Mouse (Mus musculus): ENCODE data around the gene Tmco4. TPM values are rescaled to one million over a fixed set of nuclear protein-coding genes. Genes with fewer than 3 reads are reported as not detected.

Tmco4 gene
- polyA plus RNA-seq (2012; rRNA removed), result 3.3 and 3.4 TPM in 2 replicates

- no peaks in the 10 kb centered on the region for H3K27me3 ChIP-seq (ENCODE audit: control insufficient read depth, insufficient read depth, low read length)
- no peaks in the 10 kb centered on the region for H3K36me3 ChIP-seq (ENCODE audit: control insufficient read depth, insufficient read depth, low read length)
- peak; percentile 25; the same call in 1 of the 2 replicates for TF ChIP-seq POLR2A (IDR thresholded peaks at IDR 0.05; ENCODE audit: control insufficient read depth, low read depth, low read length)
- TF ChIP-seq CTCF (IDR thresholded peaks at IDR 0.05; ENCODE audit: control insufficient read depth, insufficient read depth, insufficient replicate concordance, low read depth, low read length), result no peak
- H3K4me3 ChIP-seq (ENCODE audit: control insufficient read depth, low read depth, low read length), result peak within 1 kb of the TSS; percentile 88
- H3K4me1 ChIP-seq (ENCODE audit: control insufficient read depth, insufficient read depth, low read length), result peaks cover 17% of the 10 kb centered on the region
- peak within 1 kb of the TSS; percentile 86 for H3K27ac ChIP-seq (ENCODE audit: control insufficient read depth, insufficient read depth, low read depth, low read length)
Observed at GRCm38 (mm10) chr4:138972827-138973718, at the start of gene Tmco4. Tmco4 (plus strand) TSS chr4:138972888.

- Histone ChIP-seq H3K4me3 (ENCODE audit: control insufficient read depth, low read depth, low read length) (no peak overlapping the region), H3K27ac (ENCODE audit: control insufficient read depth, insufficient read depth, low read depth, low read length) (no peak overlapping the region), H3K27me3 (ENCODE audit: control insufficient read depth, insufficient read depth, low read length) (no peaks in the 10 kb centered on the region), H3K36me3 (ENCODE audit: control insufficient read depth, insufficient read depth, low read length) (no peaks in the 10 kb centered on the region), H3K4me1 (ENCODE audit: control insufficient read depth, insufficient read depth, low read length) (no peaks in the 10 kb centered on the region; the same call in 1 of the 2 replicates)
- TF ChIP-seq POLR2A (IDR thresholded peaks at IDR 0.05; ENCODE audit: control insufficient read depth, low read depth, low read length), result no peak
- no peak for TF ChIP-seq CTCF (IDR thresholded peaks at IDR 0.05; ENCODE audit: control insufficient read depth, insufficient read depth, insufficient replicate concordance, low read depth, low read length)
Observed at GRCm38 (mm10) chr4:138925561-138925960, 47.1 kb upstream of the Tmco4 start.

- no peak overlapping the region for H3K4me3 ChIP-seq (ENCODE audit: control insufficient read depth, low read depth, low read length)
- H3K27ac ChIP-seq (ENCODE audit: control insufficient read depth, insufficient read depth, low read depth, low read length), result no peak overlapping the region
- TF ChIP-seq POLR2A (IDR thresholded peaks at IDR 0.05; ENCODE audit: control insufficient read depth, low read depth, low read length), result no peak
- no peak for TF ChIP-seq CTCF (IDR thresholded peaks at IDR 0.05; ENCODE audit: control insufficient read depth, insufficient read depth, insufficient replicate concordance, low read depth, low read length)
- H3K36me3 ChIP-seq (ENCODE audit: control insufficient read depth, insufficient read depth, low read length), result no peaks in the 10 kb centered on the region
- H3K27me3 ChIP-seq (ENCODE audit: control insufficient read depth, insufficient read depth, low read length), result no peaks in the 10 kb centered on the region
- H3K4me1 ChIP-seq (ENCODE audit: control insufficient read depth, insufficient read depth, low read length), result no peaks in the 10 kb centered on the region
Observed at GRCm38 (mm10) chr4:138933862-138934261, 38.8 kb upstream of the Tmco4 start.

GRCm38 (mm10) chr4:138934456-138935145, 38.1 kb upstream of the Tmco4 start:
- Histone ChIP-seq H3K36me3 (ENCODE audit: control insufficient read depth, insufficient read depth, low read length) (no peaks in the 10 kb centered on the region), H3K4me1 (ENCODE audit: control insufficient read depth, insufficient read depth, low read length) (no peaks in the 10 kb centered on the region), H3K4me3 (ENCODE audit: control insufficient read depth, low read depth, low read length) (no peak overlapping the region), H3K27me3 (ENCODE audit: control insufficient read depth, insufficient read depth, low read length) (no peaks in the 10 kb centered on the region), H3K27ac (ENCODE audit: control insufficient read depth, insufficient read depth, low read depth, low read length) (no peak overlapping the region)
- TF ChIP-seq CTCF (IDR thresholded peaks at IDR 0.05; ENCODE audit: control insufficient read depth, insufficient read depth, insufficient replicate concordance, low read depth, low read length), result no peak
- no peak for TF ChIP-seq POLR2A (IDR thresholded peaks at IDR 0.05; ENCODE audit: control insufficient read depth, low read depth, low read length)

- no peak for TF ChIP-seq CTCF (IDR thresholded peaks at IDR 0.05; ENCODE audit: control insufficient read depth, insufficient read depth, insufficient replicate concordance, low read depth, low read length)
- no peak for TF ChIP-seq POLR2A (IDR thresholded peaks at IDR 0.05; ENCODE audit: control insufficient read depth, low read depth, low read length)
- Histone ChIP-seq H3K27me3 (ENCODE audit: control insufficient read depth, insufficient read depth, low read length) (no peaks in the 10 kb centered on the region), H3K4me3 (ENCODE audit: control insufficient read depth, low read depth, low read length) (no peak overlapping the region), H3K4me1 (ENCODE audit: control insufficient read depth, insufficient read depth, low read length) (no peaks in the 10 kb centered on the region), H3K36me3 (ENCODE audit: control insufficient read depth, insufficient read depth, low read length) (no peaks in the 10 kb centered on the region), H3K27ac (ENCODE audit: control insufficient read depth, insufficient read depth, low read depth, low read length) (no peak overlapping the region)
Observed at GRCm38 (mm10) chr4:138938495-138939269, 34.0 kb upstream of the Tmco4 start.

GRCm38 (mm10) chr4:138939481-138939880, 33.2 kb upstream of the Tmco4 start:
- TF ChIP-seq CTCF (IDR thresholded peaks at IDR 0.05; ENCODE audit: control insufficient read depth, insufficient read depth, insufficient replicate concordance, low read depth, low read length), result no peak
- TF ChIP-seq POLR2A (IDR thresholded peaks at IDR 0.05; ENCODE audit: control insufficient read depth, low read depth, low read length), result no peak
- Histone ChIP-seq H3K27me3 (ENCODE audit: control insufficient read depth, insufficient read depth, low read length) (no peaks in the 10 kb centered on the region), H3K4me1 (ENCODE audit: control insufficient read depth, insufficient read depth, low read length) (peaks cover 2% of the 10 kb centered on the region), H3K27ac (ENCODE audit: control insufficient read depth, insufficient read depth, low read depth, low read length) (no peak overlapping the region), H3K36me3 (ENCODE audit: control insufficient read depth, insufficient read depth, low read length) (no peaks in the 10 kb centered on the region), H3K4me3 (ENCODE audit: control insufficient read depth, low read depth, low read length) (no peak overlapping the region)

Data from testis, adult 2 months (tissue).